Mouse (Mus musculus) left cerebral cortex, postnatal 14 days (tissue): Measurements from ENCODE around the gene 4933424G06Rik. TPM values are rescaled to one million over a fixed set of nuclear protein-coding genes. Genes with fewer than 3 reads are reported as not detected.
A peak's percentile ranks its signal among the peaks of the same experiment; 100 is the strongest.

Experiments
- DNase-seq, 2 experiments: peaks; one replicate each; pipeline ENCODE4 v3.0.0; 2021 to 2022; ENCODE audit warnings: low spot score in 2 of 2, mixed read lengths in 1 of 2
- intact Hi-C: fragments of 180-260 bp; cut with DNase I; formaldehyde crosslinking; loops from one replicate; pipeline ENCODE4 v1.15.1; 2025
- total RNA-seq, 2 experiments: library from RNA; stranded (reverse); gene quantifications; 2 replicates each; pipeline ENCODE4 v1.2.3; 2021

Gene 4933424G06Rik
- total RNA-seq, 2 experiments from 2014 or later: 1.3 to 1.7 TPM

DNA sequence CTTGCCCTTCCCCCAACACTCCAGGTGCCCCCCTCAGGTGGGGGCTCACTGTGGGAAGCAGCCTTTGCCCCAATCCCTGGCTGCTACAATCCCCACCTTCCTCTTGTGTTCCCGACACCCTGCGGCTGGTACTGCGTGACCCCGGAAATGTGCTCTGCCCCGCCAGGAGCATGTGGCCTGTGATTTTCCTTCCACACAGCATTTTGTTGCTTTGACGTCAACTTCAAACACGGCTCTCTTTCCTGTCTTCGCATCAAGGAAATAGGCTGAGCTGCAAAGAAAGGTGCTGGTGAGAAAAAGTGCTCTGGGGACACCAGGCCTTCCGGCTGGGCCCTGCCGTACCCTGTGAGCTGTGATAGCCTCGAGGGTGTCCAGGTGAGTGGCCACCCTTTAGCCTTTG lies 51.6 kb downstream of the 4933424G06Rik start, which contains the start of gene Zap70:
Gene Zap70, plus strand, starts transcription at position 231 of the 400 bp plus-strand sequence.
- DNase-seq: no peak
- intact Hi-C loops: no loop called here

DNA sequence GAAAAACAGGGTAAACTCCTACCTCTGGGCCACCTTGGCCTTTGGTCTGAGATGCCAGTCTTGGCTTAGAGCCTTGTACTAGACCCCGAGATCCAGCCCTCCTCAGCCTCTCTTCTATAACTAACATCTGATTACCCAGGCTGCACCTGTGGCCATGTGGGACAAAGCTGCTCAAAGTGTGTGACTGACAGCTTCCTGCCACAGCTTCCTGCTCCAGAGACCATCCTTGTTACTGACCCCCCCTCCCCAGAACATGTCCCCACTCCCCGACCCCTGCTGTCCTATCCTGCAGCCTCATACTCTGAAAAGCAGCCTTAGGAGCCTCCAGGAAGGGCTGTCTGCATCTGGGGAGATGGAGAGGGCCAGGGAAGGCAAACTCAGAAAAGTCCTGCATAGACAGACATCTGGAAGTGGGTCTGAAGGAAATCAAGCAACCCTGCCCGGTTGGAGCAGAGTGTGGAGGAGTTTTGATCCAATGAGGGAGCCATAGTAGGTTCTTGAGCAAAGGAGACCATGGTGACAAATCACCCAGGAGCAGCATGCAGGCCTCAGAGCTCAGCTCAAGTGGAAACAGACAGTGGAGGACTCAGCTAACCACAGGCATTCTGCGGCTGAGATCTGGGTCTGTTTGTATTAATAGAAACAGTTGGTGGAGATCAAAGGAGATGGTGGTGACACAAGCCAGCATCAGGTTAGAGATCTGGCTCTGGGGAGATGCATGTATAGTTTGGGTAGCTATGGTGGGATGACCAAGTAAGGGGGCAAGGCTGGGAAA lies 56.7 kb downstream of the 4933424G06Rik start:
- intact Hi-C loops: no loop called here
- no peak for DNase-seq

DNA sequence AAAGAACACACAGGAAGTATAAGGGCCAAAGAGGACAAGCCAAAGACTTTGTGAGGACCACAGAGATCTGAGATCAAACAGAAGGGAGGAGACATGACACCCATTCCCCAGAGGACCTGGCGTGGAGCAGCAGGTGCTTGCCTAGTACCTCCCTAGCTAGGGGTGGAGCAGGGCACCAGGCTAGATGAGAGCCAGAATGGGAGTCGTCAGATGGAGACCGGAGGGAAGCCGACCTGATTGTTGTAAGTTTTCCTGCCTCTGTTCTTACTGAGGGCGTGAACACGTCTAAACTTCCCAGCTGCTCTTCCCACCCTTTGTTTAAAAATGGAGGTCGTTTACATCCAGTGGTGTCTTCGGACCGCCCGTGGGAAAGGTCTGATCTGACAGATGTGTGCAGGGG lies 57.4 kb downstream of the 4933424G06Rik start:
- intact Hi-C loops: no loop called here
- no peak for DNase-seq

DNA sequence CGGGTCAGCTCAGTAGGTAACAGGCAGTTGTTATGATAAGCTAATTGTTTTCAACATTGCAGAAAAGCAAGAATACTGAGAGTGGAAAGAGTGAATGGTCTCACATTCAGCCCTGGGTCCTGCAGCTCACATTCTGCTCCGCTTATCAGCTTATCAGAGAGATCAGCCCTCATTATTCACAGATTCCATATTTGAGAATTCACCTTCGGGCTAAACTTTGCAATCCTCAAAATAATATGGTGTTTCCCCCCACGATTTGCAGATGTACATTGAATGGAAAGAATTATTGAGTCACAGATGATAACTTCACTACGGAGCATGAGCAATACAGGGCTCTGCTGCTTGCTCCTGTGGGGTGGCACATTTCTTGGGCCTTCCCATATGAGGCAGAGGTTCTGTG lies 58.8 kb downstream of the 4933424G06Rik start:
- no peak for DNase-seq
- intact Hi-C loops: no loop called here

DNA sequence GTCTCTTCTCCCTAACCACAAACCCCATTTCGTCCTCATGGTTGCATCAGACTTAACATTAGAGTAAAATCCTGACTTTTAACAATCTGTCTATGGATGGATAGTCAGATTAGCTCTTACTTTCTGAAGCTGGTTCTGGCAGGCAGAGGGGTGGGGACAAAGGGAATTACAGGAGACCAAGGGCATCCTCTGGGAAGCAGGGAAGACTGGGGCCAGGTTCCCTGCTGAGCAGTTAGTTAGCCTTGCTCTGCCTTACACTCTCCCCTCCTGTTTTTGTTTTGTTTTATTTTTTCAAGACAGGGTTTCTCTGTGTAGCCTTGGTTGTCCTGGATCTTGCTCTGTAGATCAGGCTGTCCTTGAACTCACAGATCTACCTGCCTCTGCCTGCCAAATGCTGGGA lies 60.0 kb downstream of the 4933424G06Rik start:
- intact Hi-C loops: no loop called here

DNA sequence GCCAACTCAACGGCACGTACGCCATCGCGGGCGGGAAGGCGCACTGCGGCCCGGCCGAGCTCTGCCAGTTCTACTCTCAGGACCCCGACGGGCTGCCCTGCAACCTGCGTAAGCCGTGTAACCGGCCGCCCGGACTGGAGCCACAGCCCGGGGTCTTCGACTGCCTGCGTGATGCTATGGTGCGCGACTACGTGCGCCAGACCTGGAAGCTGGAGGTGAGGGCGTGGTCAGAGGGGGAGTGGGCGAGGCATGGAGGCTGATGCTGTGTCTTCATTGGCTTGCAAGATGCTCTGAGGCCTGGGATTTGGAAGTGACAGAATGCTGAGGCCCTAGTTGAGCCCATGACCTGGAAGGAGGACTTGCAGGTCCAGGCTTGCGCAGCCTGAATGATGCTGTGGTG lies 61.0 kb downstream of the 4933424G06Rik start:
- intact Hi-C loops: no loop called here
- DNase-seq: no peak

More for the DNA sequence above, 60.0 kb downstream of the 4933424G06Rik start:
- DNase-seq: no peak

DNA sequence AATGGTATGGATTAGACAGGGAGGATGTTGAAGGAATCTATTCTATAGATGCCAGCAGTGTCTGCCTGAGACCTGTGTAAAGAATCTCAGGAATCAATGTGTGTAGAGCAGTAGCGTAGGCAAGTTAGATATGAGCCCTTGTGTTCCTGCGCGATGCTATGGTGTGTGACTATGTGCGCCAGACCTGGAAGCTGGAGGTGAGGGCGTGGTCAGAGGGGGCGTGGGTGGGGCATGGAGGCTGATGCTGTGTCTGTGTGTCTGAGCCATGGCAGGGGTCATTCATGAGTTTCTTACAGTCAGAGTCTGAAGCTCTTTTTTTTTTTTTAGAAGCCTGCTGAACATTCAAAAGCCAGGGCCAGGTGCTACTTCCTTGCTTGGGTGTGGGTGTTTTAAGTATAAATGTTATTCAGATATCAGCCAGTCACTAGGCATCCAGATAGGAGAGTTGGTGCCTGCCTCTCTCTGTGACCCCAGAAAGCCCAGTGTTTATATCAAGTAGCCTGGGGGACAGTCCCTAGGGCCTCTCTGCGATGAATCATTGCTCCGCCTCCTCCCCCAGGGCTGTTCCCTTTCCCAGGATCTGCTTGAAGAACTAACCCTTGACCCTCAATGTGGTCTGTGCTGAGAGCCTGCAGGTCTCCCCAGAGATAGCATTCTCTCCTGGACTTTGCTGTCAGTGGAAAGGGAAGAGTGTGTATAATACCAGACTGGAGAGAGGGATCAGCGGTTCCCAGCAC lies 62.4 kb downstream of the 4933424G06Rik start:
- DNase-seq: no peak
- intact Hi-C loops: no loop called here

DNA sequence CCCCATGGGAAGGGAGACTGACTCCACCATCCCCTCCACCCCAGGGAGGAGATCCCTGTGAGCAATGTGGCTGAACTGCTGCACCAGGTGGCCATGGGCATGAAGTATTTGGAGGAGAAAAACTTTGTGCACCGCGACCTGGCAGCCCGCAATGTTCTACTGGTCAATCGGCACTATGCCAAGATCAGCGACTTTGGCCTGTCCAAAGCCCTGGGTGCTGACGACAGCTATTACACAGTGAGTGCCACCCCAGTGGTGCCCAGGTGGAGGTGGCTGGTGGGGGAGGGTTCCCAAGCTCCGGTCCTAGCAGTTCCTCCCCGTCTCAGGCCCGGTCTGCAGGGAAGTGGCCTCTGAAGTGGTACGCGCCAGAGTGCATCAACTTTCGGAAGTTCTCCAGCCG lies 70.8 kb downstream of the 4933424G06Rik start:
- DNase-seq: no peak
- intact Hi-C loops: no loop called here

DNA sequence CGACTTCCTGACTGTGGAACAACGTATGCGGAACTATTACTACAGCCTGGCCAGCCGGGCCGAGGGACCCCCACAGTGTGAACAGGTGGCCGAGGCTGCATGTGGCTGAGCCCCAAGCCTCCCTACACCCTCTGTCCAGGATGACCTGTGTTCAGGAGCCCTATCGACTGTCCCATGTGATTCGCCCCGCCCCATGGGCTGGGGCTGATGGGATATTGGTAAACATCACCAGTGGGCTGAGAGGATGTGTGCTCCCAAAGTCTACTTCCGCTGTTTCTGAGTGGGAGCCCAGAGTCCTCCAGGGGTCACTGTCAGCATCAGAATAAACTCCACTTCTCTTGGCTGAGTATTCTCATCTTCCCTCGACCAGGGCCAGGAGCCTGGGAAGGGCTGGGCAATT lies 72.5 kb downstream of the 4933424G06Rik start:
- intact Hi-C loops: no loop called here
- DNase-seq: no peak

DNA sequence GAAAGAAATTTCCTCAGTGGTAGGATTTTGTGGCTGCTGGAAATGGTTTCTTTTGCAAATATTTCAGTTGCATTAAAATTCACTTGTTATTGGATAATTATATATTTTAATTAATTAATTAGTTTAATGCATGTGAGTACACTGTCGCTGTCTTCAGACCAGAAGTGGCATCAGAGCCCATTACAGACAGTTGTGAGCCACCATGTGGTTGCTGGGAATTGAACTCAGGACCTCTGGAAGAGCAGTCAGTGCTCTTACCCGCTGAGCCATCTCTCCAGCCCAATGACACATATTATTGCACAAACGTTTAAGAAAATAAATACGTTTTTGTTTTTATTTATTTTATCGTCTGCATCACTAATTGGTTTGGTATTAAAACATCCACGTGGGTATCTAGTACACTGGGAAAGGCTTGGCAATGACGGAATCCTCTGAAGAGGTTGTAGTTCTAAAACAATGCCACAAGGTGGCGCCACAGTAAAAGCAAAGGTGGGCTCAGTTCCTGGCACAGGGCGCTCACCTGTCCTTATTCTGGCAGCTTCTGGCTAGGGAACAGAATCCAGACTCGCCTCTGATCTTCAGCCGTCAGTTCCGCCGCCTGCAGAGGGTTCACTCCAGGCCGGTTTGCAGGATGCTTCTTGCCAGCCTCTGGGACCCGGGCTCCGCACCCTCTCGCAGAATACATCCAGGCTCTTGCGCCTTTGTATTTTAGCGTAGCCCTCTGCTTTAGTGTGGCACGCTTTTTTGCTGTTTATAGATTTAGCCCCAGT lies 74.6 kb downstream of the 4933424G06Rik start:
- intact Hi-C loops: loop anchor here (1.0 kb wide), 1 partner anchor 466 kb away; no protein-coding TSS in a partner anchor

DNA sequence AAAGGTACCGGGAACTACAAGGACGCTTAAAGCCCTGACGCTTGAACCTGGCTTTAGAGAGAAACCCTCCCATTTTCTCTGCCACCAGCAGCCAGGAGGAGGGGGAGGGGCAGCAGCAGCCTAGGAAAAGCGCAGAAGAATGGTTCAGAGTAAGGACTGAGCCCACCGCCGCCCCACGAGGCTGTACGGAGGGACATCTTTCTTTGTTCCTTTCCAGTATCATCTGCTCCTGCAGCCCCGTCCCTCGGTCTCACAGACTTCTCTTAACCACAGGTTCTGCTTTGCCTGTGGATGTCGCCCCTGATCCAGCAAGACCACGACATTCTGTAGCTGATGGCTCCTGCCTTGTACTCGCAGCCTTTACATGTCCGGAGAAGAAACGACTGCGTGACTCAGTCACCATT lies 75.3 kb downstream of the 4933424G06Rik start:
- intact Hi-C loops: no loop called here
- DNase-seq: peak; percentile 51 to 53

More for the DNA sequence above, 74.6 kb downstream of the 4933424G06Rik start:
- DNase-seq: peak; percentile 88 to 89

DNA sequence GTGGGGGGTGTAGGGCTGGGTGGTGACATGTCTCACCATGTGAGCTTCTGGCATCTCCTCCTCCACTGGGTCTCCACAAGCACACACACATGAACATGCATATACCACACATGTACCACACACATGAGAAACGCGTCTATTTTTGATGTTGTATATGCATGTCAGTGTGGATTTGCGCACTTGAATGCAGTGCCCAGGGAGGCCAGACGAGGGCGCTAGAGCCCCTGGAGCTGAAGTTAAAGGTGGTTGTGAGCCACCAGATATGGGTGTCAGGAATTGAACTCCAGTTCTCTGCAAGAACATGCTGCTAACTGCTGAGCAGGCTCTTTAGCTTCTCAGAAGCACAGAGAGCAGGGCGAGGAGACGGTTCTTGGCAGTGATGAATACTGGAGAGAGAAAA lies 76.4 kb downstream of the 4933424G06Rik start:
- intact Hi-C loops: no loop called here
- no peak for DNase-seq

DNA sequence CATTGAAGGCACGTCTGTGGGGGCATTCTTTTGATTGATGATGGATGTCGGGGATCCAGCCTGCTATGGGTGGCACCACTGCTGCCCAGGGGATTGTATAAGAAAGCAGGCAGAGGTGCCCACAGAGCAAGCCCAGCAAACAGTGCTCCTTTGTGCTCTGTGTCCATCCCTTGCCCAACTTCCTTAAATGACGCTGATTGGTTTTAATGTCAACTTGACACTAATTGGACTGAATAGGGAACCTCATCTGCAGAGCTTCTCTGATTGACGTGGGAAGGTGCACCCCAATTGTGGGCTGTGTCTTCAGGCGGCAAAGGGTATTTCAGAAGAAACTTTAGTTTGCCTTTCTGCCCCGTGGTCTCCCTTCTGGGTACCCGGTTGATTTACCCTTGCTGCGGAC lies 79.5 kb downstream of the 4933424G06Rik start:
- intact Hi-C loops: no loop called here

DNA sequence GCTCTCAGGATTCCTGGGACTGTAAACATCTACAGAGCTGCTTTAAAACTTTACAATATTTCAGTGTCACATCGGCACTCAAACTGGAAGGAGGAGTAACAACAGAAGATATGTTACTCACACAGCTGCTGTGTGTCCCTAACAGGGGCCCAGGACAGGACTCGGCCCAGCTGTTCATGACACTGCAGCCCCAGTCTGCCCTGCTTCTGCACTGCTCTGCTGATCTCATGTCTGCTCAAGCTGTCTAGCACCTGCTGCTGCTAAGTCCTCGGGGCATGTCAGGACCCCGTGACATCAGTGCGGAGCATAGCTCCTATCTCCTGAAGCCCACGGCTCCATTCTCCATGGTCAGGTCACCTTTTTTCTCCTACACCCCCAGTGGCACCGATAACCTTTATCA lies 86.8 kb downstream of the 4933424G06Rik start:
- no peak for DNase-seq
- intact Hi-C loops: no loop called here

More for the DNA sequence above, 79.5 kb downstream of the 4933424G06Rik start:
- DNase-seq: no peak

DNA sequence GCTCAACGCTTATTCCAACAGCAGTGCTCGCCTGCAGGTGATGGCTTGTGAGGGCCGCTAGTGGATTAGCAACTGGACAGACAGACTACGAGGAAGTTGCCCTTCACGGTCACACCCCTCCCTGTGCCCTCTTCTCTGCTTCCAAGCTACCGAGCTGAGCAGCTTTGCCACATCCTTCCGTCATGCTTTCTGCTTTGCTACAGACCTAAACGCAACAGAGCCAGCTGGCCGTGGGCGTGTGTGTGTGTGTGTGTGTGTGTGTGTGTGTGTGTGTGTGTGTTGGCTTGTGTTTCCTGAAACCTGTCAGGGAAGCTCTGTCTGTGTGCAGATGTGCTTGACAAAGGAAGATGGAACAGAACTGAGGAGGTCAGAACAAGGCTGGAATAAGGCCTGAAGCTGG lies 87.5 kb downstream of the 4933424G06Rik start:
- intact Hi-C loops: no loop called here

DNA sequence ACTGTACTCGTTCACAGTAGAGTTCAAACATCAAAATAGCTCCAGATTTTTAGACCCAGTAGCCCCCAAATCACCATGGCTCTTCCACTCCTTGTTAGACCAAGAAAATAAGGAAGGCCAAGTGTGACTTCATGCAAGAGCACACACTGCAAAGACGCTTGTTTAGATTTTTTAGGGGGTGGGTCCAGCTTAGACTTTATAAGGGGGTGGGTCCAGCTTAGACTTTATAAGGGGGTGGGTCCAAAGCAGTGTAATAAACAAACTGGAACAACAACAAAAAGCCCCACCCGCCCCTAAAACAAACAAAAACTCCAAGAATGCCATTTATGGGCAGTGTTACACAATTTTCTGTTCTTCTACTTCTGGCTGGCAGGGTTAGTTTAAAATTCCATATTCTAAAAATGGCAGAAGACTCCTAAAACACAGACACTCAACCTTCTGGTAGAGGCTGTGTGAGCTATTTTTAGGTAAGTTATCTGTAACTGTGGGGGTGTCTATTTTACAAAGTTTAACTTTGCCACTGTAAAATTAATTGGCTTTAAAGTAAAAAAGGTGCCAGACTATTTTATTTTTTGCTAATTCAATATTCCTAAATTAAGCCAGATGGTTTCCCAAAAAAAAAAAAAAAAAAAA lies 90.5 kb downstream of the 4933424G06Rik start:
- intact Hi-C loops: no loop called here

More for the DNA sequence above, 87.5 kb downstream of the 4933424G06Rik start:
- DNase-seq: peak; percentile 74 to 86

DNA sequence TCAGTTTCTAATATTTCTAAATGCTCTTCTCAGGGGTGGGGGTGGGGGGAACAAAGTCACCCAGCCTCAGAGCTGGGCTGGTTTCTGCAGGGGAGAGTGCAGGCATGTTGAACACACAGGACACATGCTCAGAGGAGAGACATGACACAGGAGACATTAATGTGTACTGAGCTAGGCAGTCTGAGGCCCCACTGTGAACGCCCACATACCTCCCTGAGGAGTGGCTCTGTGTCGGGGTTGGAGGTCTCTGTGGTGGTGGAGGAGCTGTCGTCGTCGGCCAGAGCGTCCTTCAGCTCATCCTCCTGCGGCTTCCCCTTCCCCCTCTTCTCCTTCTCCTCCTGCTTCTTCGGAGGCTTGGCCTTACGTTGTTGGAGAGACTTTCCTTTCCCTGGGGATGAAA lies 94.3 kb downstream of the 4933424G06Rik start:
- no peak for DNase-seq
- intact Hi-C loops: no loop called here

More for the DNA sequence above, 90.5 kb downstream of the 4933424G06Rik start:
- DNase-seq: no peak

DNA sequence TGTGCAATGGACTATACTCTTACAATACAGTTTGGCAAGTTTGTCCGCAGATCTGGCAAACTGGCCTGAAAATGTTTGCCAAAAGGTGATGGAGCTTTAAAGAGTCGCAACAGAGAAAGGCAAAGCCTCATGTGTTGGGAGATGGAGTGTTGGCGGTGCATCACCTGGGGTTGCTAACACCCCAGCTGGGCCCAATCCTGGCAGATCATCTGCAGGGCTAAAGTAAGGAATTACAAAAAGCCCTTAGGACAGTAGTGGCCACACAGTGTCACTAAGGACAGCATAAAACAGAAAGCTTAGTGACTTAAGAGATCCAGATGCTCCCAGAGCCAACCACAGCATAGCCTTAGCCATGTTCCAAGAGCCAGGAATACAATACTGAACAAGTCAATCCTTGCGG lies 94.9 kb downstream of the 4933424G06Rik start:
- no peak for DNase-seq
- intact Hi-C loops: no loop called here

DNA sequence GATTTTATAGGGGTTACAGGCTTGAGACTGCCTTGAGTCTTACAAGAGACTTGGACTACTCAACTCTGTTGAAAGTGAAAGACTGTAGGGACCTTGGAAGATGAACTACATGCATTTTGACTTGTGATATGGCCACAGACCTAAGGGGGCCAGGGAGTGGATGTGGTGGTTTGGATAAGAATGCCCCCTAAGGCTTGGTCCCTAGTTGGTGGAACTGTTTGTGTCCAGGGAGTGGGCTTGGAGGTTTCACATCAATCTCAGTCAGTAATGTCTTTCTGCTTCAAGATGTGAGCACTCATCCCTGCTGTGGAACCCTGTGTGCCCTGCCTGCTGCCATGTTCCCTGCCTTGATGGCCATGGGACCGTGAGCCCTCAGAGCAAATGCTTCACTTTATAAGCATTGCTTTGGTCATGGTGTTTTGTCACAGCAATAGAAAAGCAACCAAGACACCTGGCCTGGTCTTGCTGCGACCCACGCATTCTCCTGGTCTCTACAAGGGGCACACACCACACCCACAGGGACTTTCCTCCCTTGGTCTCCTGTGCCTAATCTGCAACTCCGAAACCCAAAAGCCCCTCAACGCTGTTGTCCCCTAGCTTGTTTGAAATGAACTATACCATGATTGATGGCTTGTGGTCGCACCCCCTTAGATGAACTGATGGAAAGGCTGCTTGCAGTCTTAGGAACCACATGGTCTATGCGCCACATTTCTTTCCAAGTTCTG lies 96.4 kb downstream of the 4933424G06Rik start:
- intact Hi-C loops: no loop called here

More for the DNA sequence above, 96.4 kb downstream of the 4933424G06Rik start:
- no peak for DNase-seq
